Mouse (Mus musculus) thymus, postnatal 0 days (tissue): Measurements from ENCODE around the gene Zfp831. TPM values are rescaled to one million over a fixed set of nuclear protein-coding genes. Genes with fewer than 3 reads are reported as not detected.

Experiments
- DNase-seq: peaks from one replicate; pipeline ENCODE4 v3.0.0-alpha.2; 2015; ENCODE audit warnings: low spot score
- polyA plus RNA-seq: library from polyadenylated mRNA; unstranded; fragments of >200 nt; fragmentation: Nextera tagmentation; extraction: Ambion mirVana; gene quantifications from 2 replicates; pipeline ENCODE4 v1.2.1, GENCODE M21; 2015

The Zfp831 gene
- polyA plus RNA-seq, 1 experiment from 2014 or later, result 0.35 TPM

GRCm38 (mm10) chr2:174644975-174645374 is 1.6 kb downstream of the Zfp831 start:
- no peak for DNase-seq

- DNase-seq, result no peak
Measured at GRCm38 (mm10) chr2:174652864-174653263, 9.5 kb downstream of the Zfp831 start.

GRCm38 (mm10) chr2:174655341-174655740 is 12.0 kb downstream of the Zfp831 start:
- no peak for DNase-seq

- peak; percentile 75 for DNase-seq
Measured at GRCm38 (mm10) chr2:174658229-174658844, 15.0 kb downstream of the Zfp831 start.

GRCm38 (mm10) chr2:174659874-174660273 is 16.5 kb downstream of the Zfp831 start:
- no peak for DNase-seq

- no peak for DNase-seq
Measured at GRCm38 (mm10) chr2:174660321-174660720, 17.0 kb downstream of the Zfp831 start.

- DNase-seq, result no peak
Measured at GRCm38 (mm10) chr2:174661436-174662171, 18.3 kb downstream of the Zfp831 start.

GRCm38 (mm10) chr2:174662593-174662992 is 19.3 kb downstream of the Zfp831 start:
- DNase-seq, result no peak

GRCm38 (mm10) chr2:174665404-174665803 is 22.1 kb downstream of the Zfp831 start:
- no peak for DNase-seq

- DNase-seq, result no peak
Measured at GRCm38 (mm10) chr2:174668806-174669205, 25.5 kb downstream of the Zfp831 start.

- DNase-seq, result peak; percentile 50
Measured at GRCm38 (mm10) chr2:174672506-174673190, 29.3 kb downstream of the Zfp831 start.

GRCm38 (mm10) chr2:174673592-174674286 is 30.4 kb downstream of the Zfp831 start:
- DNase-seq, result peak; percentile 86

- no peak for DNase-seq
Measured at GRCm38 (mm10) chr2:174674287-174675045, 31.1 kb downstream of the Zfp831 start.

GRCm38 (mm10) chr2:174675642-174676041 is 32.3 kb downstream of the Zfp831 start:
- DNase-seq, result peak; percentile 81

- no peak for DNase-seq
Measured at GRCm38 (mm10) chr2:174701351-174701750, 58.0 kb downstream of the Zfp831 start.

- no peak for DNase-seq
Measured at GRCm38 (mm10) chr2:174707101-174707500, 63.8 kb downstream of the Zfp831 start.

- DNase-seq, result no peak
Measured at GRCm38 (mm10) chr2:174708587-174708986, 65.3 kb downstream of the Zfp831 start.

- no peak for DNase-seq
Measured at GRCm38 (mm10) chr2:174710185-174710584, 66.9 kb downstream of the Zfp831 start.

GRCm38 (mm10) chr2:174712043-174712442 is 68.7 kb downstream of the Zfp831 start:
- no peak for DNase-seq

GRCm38 (mm10) chr2:174715938-174716337 is 72.6 kb downstream of the Zfp831 start:
- DNase-seq, result no peak

GRCm38 (mm10) chr2:174717857-174718256 is 74.5 kb downstream of the Zfp831 start:
- no peak for DNase-seq
